Mouse (Mus musculus): ENCODE measurements at regions not wholly inside any gene's neighbourhood (a gene's known extent, or its start where the extent isn't known, plus 50 kb on each side); places are given as distances from the start of the nearest gene placed in this dataset.

DNA sequence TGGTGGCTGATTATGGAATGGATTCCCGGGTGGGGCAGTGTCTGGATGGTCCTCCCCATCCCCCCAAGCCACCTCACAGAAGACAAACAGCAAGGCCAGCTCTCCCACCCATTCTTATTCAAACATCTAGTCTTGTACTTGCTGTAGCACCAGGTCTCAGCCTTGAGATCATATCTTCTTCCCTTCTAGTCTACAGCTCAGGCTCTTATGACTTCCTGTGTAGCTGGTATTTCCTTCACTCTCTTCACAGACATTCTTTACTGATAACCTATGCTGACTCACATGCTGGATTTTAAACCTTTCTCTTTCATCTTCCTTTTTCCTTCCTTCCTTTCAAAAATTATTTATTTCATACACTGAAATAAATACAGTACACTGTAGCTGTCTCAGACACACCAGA is 406.8 kb downstream of the Plcl1 start:
- TF ChIP-seq CTCF (IDR thresholded peaks at IDR 0.05; ENCODE audit: borderline replicate concordance, insufficient read depth, low read depth, low read length) = no peak
- no peak for TF ChIP-seq POLR2A (IDR thresholded peaks at IDR 0.05; ENCODE audit: borderline replicate concordance, insufficient read depth, low read length)
